Mouse (Mus musculus): ENCODE measurements around the gene Wnt6.

The Wnt6 gene

DNA sequence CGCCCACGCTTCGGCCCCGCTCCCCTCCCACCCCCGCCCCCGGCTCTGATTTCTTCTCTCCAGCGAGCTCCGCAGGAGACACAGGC lies at the start of gene Wnt6:
Gene Wnt6 (plus strand): TSS at position 48 of the 86 bp plus-strand sequence.
- DNase-seq: no peak

- DNase-seq: peak; percentile 26
Observed at GRCm38 (mm10) chr1:74723748-74724147, 47.9 kb upstream of the Wnt6 start.

DNA sequence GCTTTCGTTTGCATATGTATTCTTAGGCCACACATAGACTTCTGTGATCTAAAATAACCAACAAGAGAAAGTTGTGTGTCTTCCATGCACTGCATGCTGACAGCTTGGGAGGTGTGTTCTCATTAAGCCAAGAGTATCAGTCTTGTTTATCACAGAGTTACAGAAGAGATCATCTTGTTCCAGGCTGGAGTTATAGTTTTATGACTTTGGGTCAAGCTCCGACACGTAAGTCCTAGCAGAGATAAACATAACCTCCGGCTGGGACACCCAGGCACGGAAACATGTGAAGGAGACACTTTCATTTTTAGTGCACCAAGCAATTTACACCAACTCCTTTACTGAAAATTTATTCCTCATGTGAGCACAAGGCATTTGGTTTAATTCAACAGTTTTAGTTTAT lies 45.6 kb upstream of the Wnt6 start:
- no peak for DNase-seq

GRCm38 (mm10) chr1:74726674-74727073 lies 45.0 kb upstream of the Wnt6 start:
- no peak for DNase-seq

DNA sequence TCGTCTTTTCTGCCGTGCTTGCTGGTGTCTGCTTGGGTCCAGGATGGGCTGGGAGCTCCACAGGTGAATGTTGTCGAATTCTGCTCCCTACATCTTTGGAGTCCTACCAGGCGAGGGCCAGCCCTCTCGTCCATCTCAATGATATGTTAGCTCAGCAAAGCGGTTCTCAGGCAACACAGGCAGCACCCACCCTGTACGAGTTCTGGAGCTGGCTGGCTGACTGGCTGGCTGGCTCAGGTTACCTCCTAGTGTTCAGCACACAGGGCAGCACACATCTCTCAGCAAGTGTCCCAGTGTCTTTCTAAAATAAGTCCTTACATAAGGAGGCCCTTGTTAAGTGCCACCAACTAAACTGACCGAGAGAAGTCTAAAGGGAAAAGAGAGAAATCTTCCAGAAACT lies 43.2 kb upstream of the Wnt6 start:
- no peak for DNase-seq

- DNase-seq: no peak
Observed at GRCm38 (mm10) chr1:74736977-74737376, 34.7 kb upstream of the Wnt6 start.

DNA sequence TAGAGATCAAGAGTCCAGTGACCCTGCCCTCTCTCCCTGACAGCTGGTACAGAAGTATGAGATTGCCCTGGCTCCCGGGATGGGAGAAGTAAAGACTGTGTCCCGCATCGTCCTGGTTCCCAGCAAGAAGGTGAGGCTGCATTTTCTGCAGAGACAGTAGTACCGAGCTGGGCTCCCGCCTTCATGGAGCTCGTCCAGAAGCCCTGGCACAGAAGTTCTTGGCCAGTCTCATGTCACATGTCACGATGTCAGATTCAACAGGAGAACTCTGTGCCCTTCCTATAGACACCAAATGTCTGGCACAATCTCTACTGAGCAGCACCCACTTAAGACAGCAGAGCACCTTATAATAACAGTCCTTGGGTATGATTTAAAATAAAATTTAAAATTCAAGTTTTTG lies 34.2 kb upstream of the Wnt6 start:
- DNase-seq: no peak

GRCm38 (mm10) chr1:74740846-74741245 lies 30.8 kb upstream of the Wnt6 start:
- no peak for DNase-seq

DNA sequence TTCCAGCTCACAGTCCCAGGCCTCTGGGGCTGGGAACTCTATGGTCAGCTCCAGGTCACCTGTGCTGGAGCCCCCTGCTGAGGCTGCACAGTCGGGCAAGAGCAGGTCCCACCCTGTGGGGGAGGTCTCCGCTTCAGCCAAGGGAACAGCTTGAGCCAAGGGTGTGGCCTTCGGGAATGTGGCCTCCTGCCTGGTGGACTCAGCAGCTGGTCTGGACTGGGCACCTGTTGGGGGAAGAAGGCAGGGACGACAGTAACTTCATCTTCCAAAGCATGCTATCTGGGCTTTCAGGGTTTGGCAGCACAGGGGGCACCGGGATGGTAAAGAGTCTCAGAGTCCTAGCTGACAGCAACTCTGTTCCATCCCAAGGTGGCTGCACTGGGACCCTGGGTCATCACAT lies 24.4 kb upstream of the Wnt6 start:
- DNase-seq: no peak

DNA sequence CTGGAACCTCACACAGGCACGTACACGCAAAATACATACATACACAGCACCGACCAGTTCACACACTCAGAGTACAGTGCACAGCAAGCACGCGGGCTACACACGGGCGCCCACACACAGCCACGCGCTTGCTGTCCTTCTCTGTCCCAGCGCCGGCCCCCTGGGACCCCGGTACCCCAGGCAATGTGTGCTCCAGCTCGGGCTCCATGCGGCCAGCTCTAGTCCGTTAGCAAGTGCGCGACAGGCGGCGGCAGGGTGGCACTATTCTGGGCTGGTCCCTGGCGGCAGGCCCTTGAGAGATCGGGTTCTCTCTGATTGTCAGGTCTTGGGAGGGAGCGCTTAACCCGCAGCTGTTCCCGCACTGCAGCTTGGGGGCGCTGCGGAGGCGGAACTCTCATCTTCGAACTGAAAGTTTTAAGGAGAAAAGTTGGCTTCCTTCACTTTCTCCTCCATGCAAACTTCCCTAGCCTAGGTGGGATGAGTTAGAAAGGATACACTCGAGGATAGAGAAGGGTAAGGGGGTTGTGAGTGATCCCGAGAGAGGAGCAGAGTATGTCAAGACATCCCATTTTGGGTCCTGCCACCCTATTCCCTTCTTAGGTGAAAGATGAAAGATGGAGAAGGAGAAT lies 22.9 kb upstream of the Wnt6 start, which contains the start of gene Prkag3:
Gene Prkag3 (minus strand): TSS at position 579 of the 629 bp plus-strand sequence.
- peak; percentile 48 for DNase-seq

DNA sequence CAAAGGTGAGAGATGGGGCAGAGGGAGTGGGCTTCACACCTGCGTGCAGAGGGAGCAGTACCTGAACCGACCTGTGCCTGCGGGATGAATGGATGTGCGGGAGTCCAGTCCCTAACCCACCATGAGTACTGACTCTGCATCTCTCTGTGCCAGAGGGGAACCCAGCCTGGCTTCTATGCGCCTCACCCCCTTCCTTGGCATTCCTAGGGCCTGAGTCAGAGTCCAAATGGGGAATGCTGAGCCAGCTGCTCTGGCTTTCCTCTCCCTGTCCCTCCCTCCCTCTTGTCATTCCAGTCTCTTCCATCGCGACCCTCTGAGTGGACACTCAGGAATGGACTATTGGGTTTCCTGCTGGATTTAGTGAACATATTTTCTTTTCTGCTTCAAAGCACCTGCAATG lies 22.4 kb upstream of the Wnt6 start:
- DNase-seq: no peak

DNA sequence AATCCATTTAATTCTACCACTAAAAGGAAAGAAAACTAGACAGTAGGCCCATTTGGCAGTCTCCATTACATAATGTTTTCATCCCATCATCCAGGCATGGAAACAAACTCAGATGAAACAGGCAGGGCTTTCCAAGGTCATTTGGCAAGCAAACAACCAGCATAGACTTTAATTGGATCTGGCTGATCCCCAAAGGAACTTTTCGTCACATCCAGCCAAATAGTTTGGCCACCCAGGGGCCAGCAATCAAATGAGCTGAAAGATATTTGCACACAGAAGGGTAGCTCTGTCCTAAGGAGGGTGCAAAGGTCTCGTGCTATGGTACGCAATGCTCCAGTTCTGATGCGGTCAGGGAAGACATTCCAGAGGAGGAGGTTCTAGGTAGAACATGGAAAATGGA lies 21.0 kb upstream of the Wnt6 start:
- no peak for DNase-seq

DNA sequence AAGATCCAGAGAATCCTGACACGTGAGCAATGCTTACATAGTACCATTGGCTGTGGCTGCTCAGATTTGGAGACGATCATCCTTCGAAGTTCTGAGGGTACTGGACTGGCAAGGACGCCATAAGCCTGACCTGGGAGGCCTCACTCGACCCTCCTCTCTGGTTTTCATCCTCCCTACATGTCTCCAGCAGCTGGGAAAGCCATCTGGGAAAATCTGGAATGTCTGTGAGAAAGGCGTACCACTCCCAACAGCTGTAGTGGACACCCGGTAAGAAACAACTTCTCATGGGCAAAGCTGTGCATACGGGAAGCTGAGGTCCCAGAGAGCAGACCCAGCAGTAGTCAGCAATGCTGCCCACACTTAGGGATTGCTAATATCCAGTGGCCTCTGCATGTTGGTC lies 19.5 kb upstream of the Wnt6 start:
- no peak for DNase-seq

- no peak for DNase-seq
Observed at GRCm38 (mm10) chr1:74752833-74753232, 18.9 kb upstream of the Wnt6 start.

- DNase-seq: no peak
Observed at GRCm38 (mm10) chr1:74753266-74753974, 18.3 kb upstream of the Wnt6 start.

DNA sequence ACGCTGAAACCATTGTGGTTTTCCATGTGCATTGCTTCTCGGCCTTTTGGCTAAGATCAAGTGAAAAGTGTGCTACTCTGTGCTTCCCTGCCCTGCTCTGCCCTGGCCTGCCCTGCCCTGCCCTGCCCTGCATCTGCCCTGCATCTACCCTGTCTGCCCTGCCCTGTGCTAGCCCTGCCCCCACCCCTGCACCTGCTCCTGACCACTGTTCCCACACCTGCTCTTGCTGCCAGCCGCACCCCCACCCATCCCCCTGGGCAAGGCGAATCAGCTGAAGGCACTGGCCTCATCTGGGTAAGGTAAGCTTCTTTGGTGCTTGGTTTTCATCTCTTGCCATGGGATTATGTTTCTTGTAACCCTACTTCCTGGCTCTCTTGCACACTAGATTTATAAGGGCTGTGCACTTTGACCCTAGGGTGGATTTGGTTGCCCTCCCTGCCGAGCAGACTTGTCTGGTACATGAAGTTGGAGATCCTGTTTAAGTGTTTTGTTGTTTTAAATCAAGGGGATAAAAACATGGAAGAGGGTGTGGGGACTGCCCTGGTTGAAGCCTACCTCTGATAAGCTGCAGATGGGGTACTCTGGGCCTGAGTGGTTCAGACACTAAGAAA lies 17.4 kb upstream of the Wnt6 start:
- no peak for DNase-seq

DNA sequence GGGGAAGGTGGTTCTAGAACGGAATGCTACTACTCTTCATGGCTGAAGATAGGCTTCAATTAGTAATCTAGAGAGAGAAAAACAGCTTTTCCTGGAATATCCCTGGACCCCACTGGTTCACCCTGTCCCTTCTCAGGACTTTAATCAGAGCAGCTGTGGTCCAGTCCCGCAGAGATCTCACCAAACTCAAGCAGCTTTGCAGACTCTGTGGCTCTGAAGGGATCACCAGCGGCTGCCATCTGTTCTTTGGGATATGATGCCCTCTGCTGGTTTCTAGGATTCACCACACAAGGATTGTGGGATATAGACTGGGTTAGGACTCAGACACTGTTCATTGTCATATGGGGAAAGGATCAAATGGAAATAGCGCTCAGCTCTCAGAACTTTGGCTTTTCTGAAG lies 11.9 kb upstream of the Wnt6 start:
- no peak for DNase-seq

- peak; percentile 76 for DNase-seq
Observed at GRCm38 (mm10) chr1:74763081-74763480, 8.6 kb upstream of the Wnt6 start.

- no peak for DNase-seq
Observed at GRCm38 (mm10) chr1:74770727-74771466, 795 bp upstream of the Wnt6 start.

GRCm38 (mm10) chr1:74771467-74771844 lies 236 bp upstream of the Wnt6 start:
- DNase-seq: no peak

DNA sequence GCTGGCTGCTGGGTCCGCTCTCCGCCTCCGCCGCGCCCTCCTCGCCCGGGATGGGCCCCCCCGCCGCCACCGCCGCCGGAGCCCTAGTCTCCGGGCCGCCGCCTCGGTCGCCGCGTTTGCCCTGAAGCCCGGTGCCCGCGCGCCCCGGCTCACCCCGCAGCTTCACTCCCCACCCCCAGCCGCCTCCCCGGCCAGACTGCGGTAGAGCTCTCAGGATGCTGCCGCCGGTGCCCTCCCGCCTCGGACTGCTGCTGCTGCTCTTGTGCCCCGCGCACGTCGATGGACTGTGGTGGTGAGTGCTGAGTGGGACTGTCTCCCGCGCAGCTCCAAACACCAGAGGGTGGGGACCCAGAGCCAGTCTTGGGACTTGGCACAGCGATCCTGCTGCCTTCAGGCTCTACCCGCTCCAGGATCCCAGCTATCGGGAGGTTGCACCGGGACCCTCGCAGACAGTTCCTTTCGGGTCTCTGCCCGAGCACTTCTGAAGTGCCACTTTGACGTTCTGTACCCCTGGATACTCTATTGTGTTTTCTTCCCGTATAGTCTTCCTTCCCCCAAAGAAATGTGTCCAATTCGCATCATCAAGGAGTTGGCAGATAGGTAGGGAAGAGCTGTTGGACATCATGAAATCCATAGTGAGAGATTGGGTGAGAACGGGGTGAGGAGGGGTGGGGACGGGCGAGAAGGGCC lies 384 bp downstream of the Wnt6 start:
- peak; percentile 21 for DNase-seq

DNA sequence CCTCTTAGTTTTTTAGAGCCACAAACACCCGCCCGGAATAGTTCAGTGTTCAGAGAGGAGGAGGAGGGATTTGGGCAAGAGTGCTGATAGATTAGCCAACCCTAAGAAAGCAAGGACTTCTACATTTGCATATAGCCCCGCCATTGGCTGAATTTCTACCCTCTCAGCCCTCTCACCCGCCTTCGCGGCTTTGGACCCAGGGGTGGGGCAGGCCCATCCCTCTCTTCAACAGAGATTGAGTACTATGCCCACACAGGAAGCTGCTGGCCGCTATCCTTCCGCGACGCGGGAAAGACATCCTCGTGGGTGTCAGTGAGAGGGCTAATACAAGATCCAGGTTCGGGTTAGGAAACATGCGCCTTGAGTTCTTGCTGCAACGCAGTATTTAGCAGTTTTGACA lies 1.4 kb downstream of the Wnt6 start:
- peak; percentile 32 for DNase-seq

- no peak for DNase-seq
Observed at GRCm38 (mm10) chr1:74774062-74774461, 2.4 kb downstream of the Wnt6 start.

DNA sequence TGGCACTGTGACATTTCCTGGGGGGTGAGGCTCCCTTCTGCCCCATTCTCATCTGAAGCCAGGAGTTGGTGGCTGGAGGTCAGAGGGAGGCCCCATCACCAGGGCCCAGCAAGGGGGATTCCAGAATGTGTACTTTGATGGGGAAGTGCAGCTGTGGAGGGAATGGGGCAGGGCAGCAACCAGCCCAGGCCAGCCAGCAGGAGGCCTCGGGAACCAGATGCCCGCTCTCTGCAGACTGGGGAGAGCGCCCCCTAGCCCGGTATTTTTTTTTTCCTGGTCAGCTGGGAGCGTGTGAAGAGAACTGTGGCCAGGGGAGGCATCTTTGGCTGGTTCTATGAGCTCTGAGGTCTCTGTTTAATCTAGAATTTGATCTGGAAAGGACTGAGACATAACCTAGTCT lies 4.1 kb downstream of the Wnt6 start:
- DNase-seq: peak; percentile 18
